Mouse (Mus musculus) C2C12 (cell line): ENCODE measurements around the gene Endog.

ENCODE experiments used
- CEBPB ChIP-seq: IDR thresholded peaks from one replicate; pipeline ENCODE4 v1.6.1; 2011; ENCODE audit warnings: low read depth, mild to moderate bottlenecking, control low read depth, moderate library complexity
- CTCF ChIP-seq: IDR thresholded peaks from one replicate; pipeline ENCODE4 v1.5.1; 2011; ENCODE audit not compliant: control insufficient read depth, insufficient read depth, insufficient read length
- MYOD1 ChIP-seq: IDR thresholded peaks from one replicate; pipeline ENCODE4 v1.6.1; 2011; ENCODE audit warnings: low read depth; ENCODE audit not compliant: control insufficient read depth, insufficient read length

GRCm38 (mm10) chr2:30198021-30198420 lies 26.7 kb downstream of the Endog start:
- TF ChIP-seq CTCF (no peak), CEBPB (no peak), MYOD1 (no peak)
